ENCODE assay signal across 8 mouse cellular contexts in the genomic region with DNA sequence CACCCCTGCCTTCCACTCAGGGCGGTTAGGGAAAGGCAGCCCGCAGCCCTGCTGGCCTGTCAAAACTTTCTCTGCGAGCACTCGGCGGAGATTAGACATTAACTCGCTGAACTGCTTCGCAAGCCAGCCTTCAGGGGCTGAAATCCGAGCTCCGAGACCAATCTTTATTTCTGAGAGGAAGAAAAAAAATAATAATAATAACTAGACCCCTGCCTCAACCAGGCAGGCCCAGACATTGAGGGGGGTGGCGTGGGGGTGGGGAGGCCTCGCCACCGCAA. TPM values are rescaled to one million over a fixed set of nuclear protein-coding genes. Genes with fewer than 3 reads are reported as not detected.
DNase-seq lines count a peak whose midpoint lies in the region; ATAC-seq lines count a peak whose summit lies in the region.

No protein-coding gene starts in this region.

- H3K9me3 ChIP-seq in hindbrain, embryonic 10.5 days = no peaks in the 10 kb centered on the region
- H3K9me3 ChIP-seq in liver, embryonic 12.5 days (replicated peaks) = no peaks in the 10 kb centered on the region
- H3K9me3 ChIP-seq in neural tube, embryonic 15.5 days (replicated peaks) = no peaks in the 10 kb centered on the region

- peak overlapping the region; percentile 99 for H3K4me2 ChIP-seq in liver, embryonic 12.5 days
- H3K4me2 ChIP-seq in neural tube, embryonic 15.5 days = peak overlapping the region; percentile 85

- peaks cover 15% of the 10 kb centered on the region; the same call in 1 of the 2 replicates for H3K36me3 ChIP-seq in hindbrain, embryonic 10.5 days
- no peaks in the 10 kb centered on the region for H3K36me3 ChIP-seq in liver, embryonic 12.5 days
- no peaks in the 10 kb centered on the region for H3K36me3 ChIP-seq in neural tube, embryonic 15.5 days

- H3K27me3 ChIP-seq in hindbrain, embryonic 10.5 days (ENCODE audit: insufficient read depth, poor library complexity, severe bottlenecking) = no peaks in the 10 kb centered on the region
- peaks cover 17% of the 10 kb centered on the region for H3K27me3 ChIP-seq in liver, embryonic 12.5 days (replicated peaks)
- no peaks in the 10 kb centered on the region for H3K27me3 ChIP-seq in neural tube, embryonic 15.5 days (replicated peaks)

- peak; percentile 77 for DNase-seq in kidney, adult 9 months
- no peak for DNase-seq in kidney, adult 18-20 months
- DNase-seq in adrenal gland, postnatal 25 days = peak; percentile 32
- DNase-seq in hindbrain, embryonic 10.5 days (ENCODE audit: low spot score) = no peak
- no peak for DNase-seq in spleen, adult 18-20 months
- DNase-seq in left cerebral cortex, adult 11 months (ENCODE audit: low spot score) = no peak

- peaks cover 58% of the 10 kb centered on the region for H3K4me1 ChIP-seq in hindbrain, embryonic 10.5 days (replicated peaks)
- peaks cover 68% of the 10 kb centered on the region for H3K4me1 ChIP-seq in liver, embryonic 12.5 days
- peaks cover 61% of the 10 kb centered on the region for H3K4me1 ChIP-seq in neural tube, embryonic 15.5 days

- WGBS in hindbrain, embryonic 10.5 days = 1% methylated on average over 12 of the region's 12 CpGs
- under 1% methylated on average over 12 of the region's 12 CpGs for WGBS in liver, embryonic 12.5 days (ENCODE audit: insufficient replicate concordance)
- WGBS in neural tube, embryonic 15.5 days = 1% methylated on average over 12 of the region's 12 CpGs

- no peak for ATAC-seq in liver, embryonic 12.5 days
- ATAC-seq in neural tube, embryonic 15.5 days (ENCODE audit: low FRiP score) = no peak

- H3K9ac ChIP-seq in liver, embryonic 12.5 days = peak overlapping the region; percentile 97
- peak overlapping the region; percentile 83 for H3K9ac ChIP-seq in neural tube, embryonic 15.5 days (replicated peaks)

- H3K4me3 ChIP-seq in hindbrain, embryonic 10.5 days = peak overlapping the region; percentile 93
- peak overlapping the region; percentile 93 for H3K4me3 ChIP-seq in liver, embryonic 12.5 days
- peak overlapping the region; percentile 75 for H3K4me3 ChIP-seq in neural tube, embryonic 15.5 days (replicated peaks)

- H3K27ac ChIP-seq in hindbrain, embryonic 10.5 days = peak overlapping the region; percentile 100
- peak overlapping the region; percentile 99 for H3K27ac ChIP-seq in liver, embryonic 12.5 days
- H3K27ac ChIP-seq in neural tube, embryonic 15.5 days (replicated peaks) = peak overlapping the region; percentile 95

RNA-seq across cellular contexts. Expression of gene Macf1, which starts 20.5 kb away (rescaled TPM):
- total RNA-seq in adrenal gland, postnatal 25 days (2021) = 187 and 192 TPM in 2 replicates
- 36.5 and 42.3 TPM in 2 replicates for polyA plus RNA-seq in hindbrain, embryonic 10.5 days (2016; fragmentation: Nextera tagmentation; extraction: Ambion mirVana)
- polyA plus RNA-seq in liver, embryonic 12.5 days (2016; fragmentation: Nextera tagmentation; extraction: Ambion mirVana) = 15.1 and 17.5 TPM in 2 replicates
- 57.6 and 62.6 TPM in 2 replicates for polyA plus RNA-seq in neural tube, embryonic 15.5 days (2015; fragmentation: Nextera tagmentation; extraction: Ambion mirVana)

RNA-seq across cellular contexts. Expression of gene Ndufs5, which starts 54.4 kb away (rescaled TPM):
- total RNA-seq in adrenal gland, postnatal 25 days (2021) = 222 and 237 TPM in 2 replicates
- 349 and 378 TPM in 2 replicates for polyA plus RNA-seq in hindbrain, embryonic 10.5 days (2016; fragmentation: Nextera tagmentation; extraction: Ambion mirVana)
- 224 and 227 TPM in 2 replicates for polyA plus RNA-seq in liver, embryonic 12.5 days (2016; fragmentation: Nextera tagmentation; extraction: Ambion mirVana)
- polyA plus RNA-seq in neural tube, embryonic 15.5 days (2015; fragmentation: Nextera tagmentation; extraction: Ambion mirVana) = 474 and 561 TPM in 2 replicates

Comparison
In these comparisons a context has a peak if more than half of its experiments do, and no peak if none do; other contexts are left out.
1. DNase-seq: peak in kidney, adult 9 months (single experiment) and adrenal gland, postnatal 25 days (single experiment); none in kidney, adult 18-20 months (single experiment), hindbrain, embryonic 10.5 days (single experiment), spleen, adult 18-20 months (0 of 2) and left cerebral cortex, adult 11 months (single experiment).
2. Peak in every context shown above with its lines, with median percentiles within 50 percentile points of each other: H3K27ac ChIP-seq and H3K4me3 ChIP-seq.